Mouse (Mus musculus): ENCODE results near the gene Gnptg. TPM values are rescaled to one million over a fixed set of nuclear protein-coding genes. Genes with fewer than 3 reads are reported as not detected.
"Not testable (repeated sequence)": the region's sequence is repeated elsewhere in the genome, so short reads cannot be mapped to it uniquely, and the experiment has no call there.

Gnptg gene
- polyA plus RNA-seq, 1 experiment from 2014 or later = 19.9 TPM

- Histone ChIP-seq H3K4me3 (ENCODE audit: low read depth, low read length) (no peak overlapping the region), H3K27me3 (ENCODE audit: control insufficient read depth, insufficient read depth, low read depth, low read length) (peaks cover under 1% of the 10 kb centered on the region), H3K4me2 (ENCODE audit: low read depth, low read length) (no peak overlapping the region), H3K4me1 (ENCODE audit: control insufficient read depth, low read depth, low read length) (no peaks in the 10 kb centered on the region), H3K27ac (ENCODE audit: low read length) (no peak overlapping the region), H3K9me3 (replicated peaks; ENCODE audit: control insufficient read depth, low read length) (no peaks in the 10 kb centered on the region), H3K9ac (ENCODE audit: low read depth, low read length) (no peak overlapping the region), H3K36me3 (ENCODE audit: control insufficient read depth, insufficient read depth) (peaks cover 3% of the 10 kb centered on the region; the same call in 1 of the 2 replicates)
- 34% methylated on average over 18 of the region's 18 CpGs for WGBS (ENCODE audit: insufficient replicate concordance)
- no peak for ATAC-seq (ENCODE audit: low read depth)
These were observed 8.3 kb upstream of the Gnptg start for GRCm38 (mm10) chr17:25248033-25248750.

DNA sequence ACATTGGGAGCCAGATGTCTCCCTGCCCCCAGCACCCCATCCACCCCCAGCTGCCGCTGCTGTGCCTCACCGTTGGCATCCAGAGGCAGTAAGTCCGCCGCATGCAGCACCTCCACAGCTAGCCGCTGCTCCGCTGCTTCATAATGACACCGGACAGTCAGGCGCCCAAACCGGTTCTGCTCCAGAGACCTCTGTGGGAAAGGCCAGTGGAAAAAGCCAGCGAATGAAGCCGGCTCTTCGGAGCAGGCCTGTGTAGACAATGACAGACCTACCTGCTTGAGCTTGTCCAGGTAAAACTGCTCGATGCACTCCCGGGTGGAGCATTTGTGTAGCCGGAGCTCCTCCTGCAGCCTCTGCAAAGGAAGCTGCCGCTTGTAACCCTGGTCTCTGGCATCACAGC lies 4.3 kb upstream of the Gnptg start:
- whole genome bisulfite sequencing (ENCODE audit: insufficient replicate concordance) = 85% methylated on average over 16 of the region's 16 CpGs
- Histone ChIP-seq H3K36me3 (ENCODE audit: control insufficient read depth, insufficient read depth) (peaks cover 5% of the 10 kb centered on the region; the same call in 1 of the 2 replicates), H3K4me2 (ENCODE audit: low read depth, low read length) (no peak overlapping the region), H3K4me1 (ENCODE audit: control insufficient read depth, low read depth, low read length) (peaks cover 13% of the 10 kb centered on the region), H3K9ac (ENCODE audit: low read depth, low read length) (no peak overlapping the region), H3K4me3 (ENCODE audit: low read depth, low read length) (no peak overlapping the region), H3K27me3 (ENCODE audit: control insufficient read depth, insufficient read depth, low read depth, low read length) (no peaks in the 10 kb centered on the region; the same call in 1 of the 2 replicates), H3K9me3 (replicated peaks; ENCODE audit: control insufficient read depth, low read length) (no peaks in the 10 kb centered on the region), H3K27ac (ENCODE audit: low read length) (no peak overlapping the region)
- ATAC-seq (ENCODE audit: low read depth) = no peak

DNA sequence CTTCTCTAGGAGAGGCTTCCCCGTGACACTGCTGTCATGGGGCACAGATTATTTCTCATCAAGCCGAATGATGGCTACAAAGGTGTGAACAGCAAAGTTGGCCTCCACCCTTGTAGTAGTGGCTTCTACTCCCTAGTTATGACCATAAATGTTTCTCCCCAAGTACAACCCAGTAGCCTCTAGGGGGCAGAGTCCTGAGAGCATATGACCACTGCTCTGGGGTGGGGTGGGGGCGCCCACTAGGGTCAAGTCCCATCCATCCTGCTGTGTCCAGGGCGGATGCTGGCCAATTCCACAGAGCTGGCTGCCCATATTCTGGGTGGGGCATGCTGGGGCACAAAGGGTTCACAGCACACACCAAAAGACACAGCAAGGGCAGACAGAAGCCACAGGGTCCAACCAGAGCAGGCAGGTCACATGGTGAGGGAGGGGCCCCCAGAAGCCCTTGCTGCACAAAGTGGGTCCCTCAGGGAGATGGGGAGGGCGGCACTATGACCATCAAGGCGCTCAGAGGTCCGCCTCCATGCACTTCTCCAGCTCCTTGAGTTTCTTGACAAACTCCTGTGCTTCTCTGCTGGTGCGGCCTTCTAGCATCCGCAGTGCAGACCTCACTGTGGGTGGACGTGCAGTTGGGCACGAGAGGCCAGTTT lies 3.3 kb upstream of the Gnptg start:
- WGBS (ENCODE audit: insufficient replicate concordance) = 74% methylated on average over 11 of the region's 11 CpGs
- no peak for ATAC-seq (ENCODE audit: low read depth)
- Histone ChIP-seq H3K27me3 (ENCODE audit: control insufficient read depth, insufficient read depth, low read depth, low read length) (no peaks in the 10 kb centered on the region; the same call in 1 of the 2 replicates), H3K4me1 (ENCODE audit: control insufficient read depth, low read depth, low read length) (peaks cover 15% of the 10 kb centered on the region), H3K9ac (ENCODE audit: low read depth, low read length) (no peak overlapping the region), H3K27ac (ENCODE audit: low read length) (no peak overlapping the region), H3K36me3 (ENCODE audit: control insufficient read depth, insufficient read depth) (peaks cover 5% of the 10 kb centered on the region; the same call in 1 of the 2 replicates), H3K4me3 (ENCODE audit: low read depth, low read length) (no peak overlapping the region), H3K4me2 (ENCODE audit: low read depth, low read length) (no peak overlapping the region), H3K9me3 (replicated peaks; ENCODE audit: control insufficient read depth, low read length) (no peaks in the 10 kb centered on the region)

DNA sequence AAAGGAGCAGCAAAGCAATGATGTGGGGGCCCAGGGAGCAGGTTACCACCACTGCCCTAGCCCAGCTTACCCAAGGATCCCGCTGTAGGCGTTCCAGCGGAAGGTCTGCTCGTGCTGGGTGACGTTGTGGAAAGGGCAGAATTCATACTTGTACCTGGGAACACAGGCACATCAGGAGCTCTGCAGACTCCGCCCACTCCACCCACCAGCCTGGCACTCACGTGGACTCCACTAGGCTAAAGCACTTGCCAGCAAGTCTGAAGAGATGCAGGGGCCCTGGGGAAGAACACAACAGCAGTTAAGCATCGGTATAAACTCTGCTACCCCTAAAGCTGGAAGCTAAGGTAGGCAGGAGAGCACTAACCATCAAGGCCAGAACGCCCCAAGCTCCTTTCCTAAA lies 4.3 kb downstream of the Gnptg start:
- H3K9me3 ChIP-seq (replicated peaks; ENCODE audit: control insufficient read depth, low read length) = no peaks in the 10 kb centered on the region
- H3K9ac ChIP-seq (ENCODE audit: low read depth, low read length) = no peak overlapping the region
- no peaks in the 10 kb centered on the region for H3K27me3 ChIP-seq (ENCODE audit: control insufficient read depth, insufficient read depth, low read depth, low read length)
- peaks cover 6% of the 10 kb centered on the region; the same call in 1 of the 2 replicates for H3K4me1 ChIP-seq (ENCODE audit: control insufficient read depth, low read depth, low read length)
- no peak overlapping the region for H3K4me2 ChIP-seq (ENCODE audit: low read depth, low read length)
- no peak overlapping the region for H3K27ac ChIP-seq (ENCODE audit: low read length)
- H3K36me3 ChIP-seq (ENCODE audit: control insufficient read depth, insufficient read depth) = peaks cover 22% of the 10 kb centered on the region
- no peak for ATAC-seq (ENCODE audit: low read depth)
- WGBS (ENCODE audit: insufficient replicate concordance) = 79% methylated on average over 9 of the region's 9 CpGs
- no peak overlapping the region for H3K4me3 ChIP-seq (ENCODE audit: low read depth, low read length)

DNA sequence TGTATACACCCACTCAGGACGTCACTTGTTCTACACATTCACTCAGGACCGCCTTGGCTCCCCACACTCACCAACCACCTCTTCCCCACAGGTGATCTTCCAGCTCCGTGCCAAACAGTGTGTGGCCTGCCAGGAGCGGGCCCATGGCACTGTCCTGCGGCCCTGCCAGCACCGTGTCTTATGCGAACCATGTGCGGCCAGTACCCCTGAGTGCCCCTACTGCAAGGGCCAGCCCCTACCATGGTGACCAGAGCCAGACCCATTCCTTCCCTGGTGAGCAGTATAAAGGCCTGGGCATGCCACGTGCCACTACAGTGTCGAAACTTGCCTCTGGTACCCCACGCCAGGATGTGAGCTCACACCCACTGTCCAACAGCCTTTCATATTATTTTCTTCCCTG lies 8.3 kb downstream of the Gnptg start:
- ATAC-seq (ENCODE audit: low read depth); H3K4me3 ChIP-seq (ENCODE audit: low read depth, low read length); H3K4me2 ChIP-seq (ENCODE audit: low read depth, low read length); H3K9me3 ChIP-seq (replicated peaks; ENCODE audit: control insufficient read depth, low read length); H3K27me3 ChIP-seq (ENCODE audit: control insufficient read depth, insufficient read depth, low read depth, low read length); H3K27ac ChIP-seq (ENCODE audit: low read length); H3K9ac ChIP-seq (ENCODE audit: low read depth, low read length): not testable (repeated sequence)
- 82% methylated on average over 4 of the region's 11 CpGs for WGBS (ENCODE audit: insufficient replicate concordance)
- Histone ChIP-seq H3K4me1 (ENCODE audit: control insufficient read depth, low read depth, low read length) (peaks cover 16% of the 10 kb centered on the region), H3K36me3 (ENCODE audit: control insufficient read depth, insufficient read depth) (peaks cover 34% of the 10 kb centered on the region)

DNA sequence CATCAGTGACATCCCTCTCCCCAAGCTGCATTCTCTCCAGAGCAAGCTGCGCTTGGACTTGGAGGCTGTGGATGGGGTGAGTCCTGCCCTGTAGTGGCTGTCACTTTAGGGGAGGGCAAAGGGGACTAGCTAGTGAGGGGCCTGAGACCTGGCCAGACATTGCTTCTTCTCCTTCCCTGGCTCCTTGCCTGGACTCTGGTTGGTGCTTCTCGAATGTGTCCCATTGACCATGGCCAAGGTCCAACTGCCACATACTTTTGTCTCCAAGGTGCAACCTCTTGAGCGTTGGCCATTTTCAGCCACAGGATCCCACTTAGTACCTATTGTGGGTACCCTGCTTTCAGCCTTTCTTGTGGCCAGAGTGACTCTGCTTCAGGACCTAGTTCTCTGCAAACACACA lies 9.2 kb downstream of the Gnptg start:
- 85% methylated on average over 3 of the region's 3 CpGs for WGBS (ENCODE audit: insufficient replicate concordance)
- H3K4me1 ChIP-seq (ENCODE audit: control insufficient read depth, low read depth, low read length) = peaks cover 25% of the 10 kb centered on the region
- H3K27ac ChIP-seq (ENCODE audit: low read length) = no peak overlapping the region
- no peaks in the 10 kb centered on the region for H3K9me3 ChIP-seq (replicated peaks; ENCODE audit: control insufficient read depth, low read length)
- H3K27me3 ChIP-seq (ENCODE audit: control insufficient read depth, insufficient read depth, low read depth, low read length) = no peaks in the 10 kb centered on the region
- no peak overlapping the region for H3K9ac ChIP-seq (ENCODE audit: low read depth, low read length)
- peaks cover 32% of the 10 kb centered on the region for H3K36me3 ChIP-seq (ENCODE audit: control insufficient read depth, insufficient read depth)
- ATAC-seq (ENCODE audit: low read depth) = no peak
- no peak overlapping the region for H3K4me3 ChIP-seq (ENCODE audit: low read depth, low read length)
- no peak overlapping the region for H3K4me2 ChIP-seq (ENCODE audit: low read depth, low read length)

DNA sequence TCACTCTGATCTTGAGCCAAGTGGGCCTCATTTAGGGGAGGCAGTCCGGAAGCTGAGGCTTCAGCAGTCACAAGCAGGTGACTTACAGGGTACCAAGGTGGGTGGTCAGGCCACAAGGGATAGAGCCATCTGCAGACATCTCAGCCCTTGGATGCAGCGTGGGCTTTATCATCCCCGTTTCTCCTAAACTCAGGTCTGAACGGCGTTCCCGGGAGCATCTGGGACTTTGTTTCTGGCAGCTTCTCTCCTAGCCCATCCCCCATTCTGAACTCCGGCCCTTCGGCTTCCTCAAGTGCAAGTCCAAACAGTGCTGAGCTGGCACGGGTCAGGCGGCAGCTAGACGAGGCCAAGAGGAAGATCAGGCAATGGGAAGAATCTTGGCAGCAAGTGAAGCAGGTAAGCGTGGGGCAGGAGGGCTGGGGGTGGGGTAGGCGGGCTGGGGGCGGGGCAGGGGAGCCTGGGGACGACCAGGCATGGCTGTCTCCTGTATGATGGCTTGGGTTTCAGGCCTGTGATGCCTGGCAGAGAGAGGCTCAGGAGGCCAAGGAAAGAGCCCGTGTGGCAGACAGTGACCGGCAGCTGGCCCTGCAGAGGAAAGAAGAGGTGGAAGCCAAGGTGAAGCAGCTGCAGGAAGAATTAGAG lies 9.8 kb downstream of the Gnptg start:
- H3K4me3 ChIP-seq (ENCODE audit: low read depth, low read length); H3K9ac ChIP-seq (ENCODE audit: low read depth, low read length); ATAC-seq (ENCODE audit: low read depth); H3K27me3 ChIP-seq (ENCODE audit: control insufficient read depth, insufficient read depth, low read depth, low read length); H3K4me2 ChIP-seq (ENCODE audit: low read depth, low read length); H3K27ac ChIP-seq (ENCODE audit: low read length); H3K9me3 ChIP-seq (replicated peaks; ENCODE audit: control insufficient read depth, low read length): not testable (repeated sequence)
- WGBS (ENCODE audit: insufficient replicate concordance) = 78% methylated on average over 13 of the region's 17 CpGs
- Histone ChIP-seq H3K4me1 (ENCODE audit: control insufficient read depth, low read depth, low read length) (peaks cover 31% of the 10 kb centered on the region), H3K36me3 (ENCODE audit: control insufficient read depth, insufficient read depth) (peaks cover 28% of the 10 kb centered on the region)

DNA sequence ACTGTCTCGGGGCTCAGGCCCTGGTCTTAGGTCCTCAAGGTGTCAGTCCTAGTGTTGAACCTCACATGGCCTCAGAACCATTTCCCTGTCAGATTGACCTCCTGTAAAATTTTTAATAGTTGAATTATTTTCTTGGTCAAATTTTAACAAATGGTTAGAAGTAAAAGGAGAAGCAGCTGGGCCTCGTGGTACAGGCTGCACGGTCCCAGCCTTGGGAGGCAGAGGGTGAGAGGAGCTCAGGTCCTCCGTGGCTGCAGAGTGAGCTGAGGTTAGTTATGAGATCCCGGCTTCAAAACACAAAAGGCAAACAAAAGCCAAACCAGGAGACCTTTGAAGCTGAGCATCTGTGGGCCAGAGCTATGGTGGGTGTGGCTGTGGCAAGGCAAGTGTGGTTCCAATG lies 11.9 kb downstream of the Gnptg start:
- peaks cover 21% of the 10 kb centered on the region for H3K36me3 ChIP-seq (ENCODE audit: control insufficient read depth, insufficient read depth)
- no peak overlapping the region for H3K9ac ChIP-seq (ENCODE audit: low read depth, low read length)
- H3K4me2 ChIP-seq (ENCODE audit: low read depth, low read length) = no peak overlapping the region
- ATAC-seq (ENCODE audit: low read depth) = no peak
- H3K4me1 ChIP-seq (ENCODE audit: control insufficient read depth, low read depth, low read length) = peaks cover 52% of the 10 kb centered on the region
- no peak overlapping the region for H3K4me3 ChIP-seq (ENCODE audit: low read depth, low read length)
- H3K27ac ChIP-seq (ENCODE audit: low read length) = 0 out of 2 replicates have a peak overlapping the region, but pooled peaks have one; percentile 9
- H3K9me3 ChIP-seq (replicated peaks; ENCODE audit: control insufficient read depth, low read length) = no peaks in the 10 kb centered on the region
- no peaks in the 10 kb centered on the region for H3K27me3 ChIP-seq (ENCODE audit: control insufficient read depth, insufficient read depth, low read depth, low read length)
- WGBS (ENCODE audit: insufficient replicate concordance) = 75% methylated on average over 5 of the region's 5 CpGs

DNA sequence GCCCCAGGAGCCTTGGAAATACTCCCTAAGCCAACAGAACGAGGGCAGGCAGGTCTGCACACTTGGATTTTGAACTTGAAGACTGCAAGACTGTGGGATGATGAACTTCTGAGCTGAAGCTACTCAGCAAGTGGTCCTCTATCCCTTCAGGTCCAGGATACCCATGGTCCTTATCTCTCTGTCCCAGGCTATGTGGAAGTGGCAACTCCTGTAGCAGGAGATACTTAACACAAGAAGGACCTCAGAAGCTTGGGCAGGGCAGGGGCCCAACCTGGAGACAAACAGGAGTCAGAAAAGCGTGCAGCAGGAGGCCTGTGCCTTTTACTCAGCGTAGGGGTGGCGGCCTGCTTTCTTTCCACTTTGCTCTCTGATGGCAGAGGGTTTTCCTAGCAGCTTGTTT lies 14.3 kb downstream of the Gnptg start:
- Histone ChIP-seq H3K27ac (ENCODE audit: low read length) (peak overlapping the region; percentile 85), H3K4me2 (ENCODE audit: low read depth, low read length) (peak overlapping the region; percentile 76), H3K9me3 (replicated peaks; ENCODE audit: control insufficient read depth, low read length) (no peaks in the 10 kb centered on the region), H3K9ac (ENCODE audit: low read depth, low read length) (peak overlapping the region; percentile 81), H3K4me3 (ENCODE audit: low read depth, low read length) (peak overlapping the region; percentile 47), H3K27me3 (ENCODE audit: control insufficient read depth, insufficient read depth, low read depth, low read length) (no peaks in the 10 kb centered on the region), H3K4me1 (ENCODE audit: control insufficient read depth, low read depth, low read length) (peaks cover 65% of the 10 kb centered on the region), H3K36me3 (ENCODE audit: control insufficient read depth, insufficient read depth) (peaks cover 12% of the 10 kb centered on the region)
- 26% methylated on average over 4 of the region's 4 CpGs for WGBS (ENCODE audit: insufficient replicate concordance)
- ATAC-seq (ENCODE audit: low read depth) = peak; percentile 68
